Mouse (Mus musculus): Measurements from ENCODE around the gene Pfkfb4. TPM values are rescaled to one million over a fixed set of nuclear protein-coding genes. Genes with fewer than 3 reads are reported as not detected.

Pfkfb4 gene
- polyA plus RNA-seq, 1 experiment from 2014 or later: 3.3 TPM

DNA sequence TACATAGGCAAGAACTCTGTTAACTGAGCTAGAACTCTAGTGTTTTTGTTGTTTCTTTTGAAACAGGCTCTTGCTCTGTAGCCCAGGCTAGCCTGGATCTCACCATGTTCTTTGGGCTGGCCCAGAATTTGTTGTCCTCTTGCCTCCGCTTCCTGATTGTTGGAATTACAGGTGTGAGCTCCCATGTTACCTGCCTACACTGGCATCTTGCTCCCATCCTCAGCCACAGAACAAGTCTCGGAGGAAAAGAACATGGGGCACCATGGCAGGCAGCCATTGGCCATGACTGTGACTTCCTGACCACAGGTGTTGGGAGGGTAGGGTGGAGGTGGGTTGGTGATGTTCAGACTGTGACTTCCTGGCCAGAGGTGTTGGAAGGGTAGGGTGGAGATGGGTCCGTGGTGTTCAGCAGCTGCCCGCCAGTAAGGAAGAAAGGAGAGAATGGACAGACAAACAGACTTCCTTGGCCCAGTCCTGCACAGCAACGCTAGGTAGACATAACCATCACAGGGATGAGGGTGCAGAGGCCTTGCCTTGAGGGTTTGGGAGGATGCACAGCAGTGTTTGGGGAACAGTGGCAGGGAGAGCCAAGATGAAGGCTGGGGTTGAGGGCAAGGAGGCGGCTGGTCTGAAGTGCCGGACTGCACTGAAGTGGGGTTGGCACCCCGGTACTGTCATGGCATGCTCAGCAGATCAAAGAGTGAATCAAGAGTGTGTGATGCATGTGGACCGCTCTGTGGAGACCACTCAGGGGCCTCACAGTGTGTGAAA lies 61.1 kb downstream of the Pfkfb4 start:
- no peak overlapping the region for H3K9ac ChIP-seq
- peaks cover 15% of the 10 kb centered on the region for H3K4me1 ChIP-seq (replicated peaks)
- peaks cover 7% of the 10 kb centered on the region; the same call in 1 of the 2 replicates for H3K36me3 ChIP-seq
- 87% methylated on average over 9 of the region's 9 CpGs for WGBS
- no peak for ATAC-seq (replicated peaks; ENCODE audit: insufficient number of reproducible peaks, insufficient read depth, low FRiP score, low read depth)
- H3K4me3 ChIP-seq: no peak overlapping the region
- H3K9me3 ChIP-seq (replicated peaks): no peaks in the 10 kb centered on the region
- no peak overlapping the region for H3K4me2 ChIP-seq
- H3K27me3 ChIP-seq: no peaks in the 10 kb centered on the region
- H3K27ac ChIP-seq: no peak overlapping the region

DNA sequence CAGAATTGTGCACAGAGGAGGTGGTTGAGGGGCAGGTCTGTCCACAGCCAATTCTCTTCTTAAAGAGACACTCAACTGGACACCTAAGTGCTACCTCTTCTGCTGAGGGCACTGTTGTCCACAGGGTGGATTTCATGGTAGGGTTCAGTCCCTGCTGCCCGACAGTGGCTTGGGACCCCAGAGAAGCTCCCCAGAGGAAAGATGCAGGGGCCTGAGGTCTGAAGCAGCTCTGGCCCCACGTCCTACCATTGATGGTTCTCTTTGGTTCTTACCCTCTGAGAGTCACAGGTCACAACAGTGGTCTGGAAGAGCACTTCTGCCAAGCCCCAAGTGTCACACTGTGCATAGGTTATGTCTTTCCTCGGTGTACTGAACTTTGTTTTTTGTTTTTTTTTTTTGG lies 61.8 kb downstream of the Pfkfb4 start:
- no peak for ATAC-seq (replicated peaks; ENCODE audit: insufficient number of reproducible peaks, insufficient read depth, low FRiP score, low read depth)
- Histone ChIP-seq H3K4me3 (no peak overlapping the region), H3K9ac (no peak overlapping the region), H3K27ac (no peak overlapping the region), H3K27me3 (no peaks in the 10 kb centered on the region), H3K36me3 (peaks cover 14% of the 10 kb centered on the region), H3K4me1 (replicated peaks) (peaks cover 21% of the 10 kb centered on the region), H3K4me2 (no peak overlapping the region), H3K9me3 (replicated peaks) (no peaks in the 10 kb centered on the region)
- WGBS: 75% methylated on average over 3 of the region's 3 CpGs

DNA sequence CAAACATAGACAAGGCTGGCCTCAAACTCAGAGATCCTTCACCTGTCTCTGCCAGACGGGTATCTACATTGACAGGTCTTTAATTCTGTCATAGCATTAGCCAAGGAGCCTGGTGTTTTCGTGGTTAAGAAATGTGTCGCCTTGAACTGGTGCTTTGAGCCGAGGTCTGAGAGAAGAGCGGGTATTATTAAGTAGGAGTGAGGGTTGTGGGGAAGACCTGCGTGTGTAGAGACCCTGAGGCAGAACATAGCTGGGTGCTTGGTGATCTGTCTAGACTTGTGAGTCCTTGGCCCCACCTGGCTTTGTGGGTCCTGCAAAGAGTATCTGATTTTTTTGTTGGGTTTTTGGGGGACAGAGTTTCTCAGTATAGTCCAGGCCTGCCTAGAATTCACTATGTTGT lies 62.3 kb downstream of the Pfkfb4 start:
- Histone ChIP-seq H3K4me1 (replicated peaks) (peaks cover 26% of the 10 kb centered on the region), H3K4me2 (no peak overlapping the region), H3K9me3 (replicated peaks) (no peaks in the 10 kb centered on the region), H3K36me3 (peaks cover 16% of the 10 kb centered on the region), H3K4me3 (no peak overlapping the region), H3K27me3 (no peaks in the 10 kb centered on the region), H3K27ac (peak overlapping the region; percentile 79), H3K9ac (no peak overlapping the region)
- ATAC-seq (replicated peaks; ENCODE audit: insufficient number of reproducible peaks, insufficient read depth, low FRiP score, low read depth): no peak
- 73% methylated on average over 6 of the region's 6 CpGs for WGBS

DNA sequence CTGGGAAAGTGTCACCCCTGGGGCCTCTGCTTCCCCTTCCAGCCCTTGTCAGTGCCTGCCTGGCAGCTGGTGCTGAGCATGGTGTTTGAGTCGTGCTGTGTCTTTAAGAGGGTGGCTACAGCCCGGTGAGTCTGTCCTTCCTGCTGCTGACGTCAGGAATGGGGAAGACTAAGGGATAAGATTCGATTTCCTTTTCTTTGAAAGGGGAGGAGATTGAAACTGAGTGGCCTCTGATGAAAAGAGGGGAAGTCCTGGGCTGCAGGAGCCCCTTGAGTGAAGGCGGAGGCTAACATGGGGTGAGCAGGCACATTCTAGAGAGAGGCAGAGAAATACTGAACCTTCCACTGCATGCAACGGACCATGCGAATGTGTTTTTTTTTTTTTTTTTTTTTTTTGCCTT lies 63.1 kb downstream of the Pfkfb4 start:
- H3K9me3 ChIP-seq (replicated peaks): no peaks in the 10 kb centered on the region
- H3K27me3 ChIP-seq: no peaks in the 10 kb centered on the region
- ATAC-seq (replicated peaks; ENCODE audit: insufficient number of reproducible peaks, insufficient read depth, low FRiP score, low read depth): peak; percentile 78
- peak overlapping the region; percentile 41 for H3K4me3 ChIP-seq
- peaks cover 34% of the 10 kb centered on the region for H3K4me1 ChIP-seq (replicated peaks)
- peaks cover 16% of the 10 kb centered on the region for H3K36me3 ChIP-seq
- 10% methylated on average over 7 of the region's 7 CpGs for WGBS
- peak overlapping the region; percentile 36; the same call in 1 of the 2 replicates for H3K9ac ChIP-seq
- H3K27ac ChIP-seq: peak overlapping the region; percentile 79
- H3K4me2 ChIP-seq: peak overlapping the region; percentile 57

DNA sequence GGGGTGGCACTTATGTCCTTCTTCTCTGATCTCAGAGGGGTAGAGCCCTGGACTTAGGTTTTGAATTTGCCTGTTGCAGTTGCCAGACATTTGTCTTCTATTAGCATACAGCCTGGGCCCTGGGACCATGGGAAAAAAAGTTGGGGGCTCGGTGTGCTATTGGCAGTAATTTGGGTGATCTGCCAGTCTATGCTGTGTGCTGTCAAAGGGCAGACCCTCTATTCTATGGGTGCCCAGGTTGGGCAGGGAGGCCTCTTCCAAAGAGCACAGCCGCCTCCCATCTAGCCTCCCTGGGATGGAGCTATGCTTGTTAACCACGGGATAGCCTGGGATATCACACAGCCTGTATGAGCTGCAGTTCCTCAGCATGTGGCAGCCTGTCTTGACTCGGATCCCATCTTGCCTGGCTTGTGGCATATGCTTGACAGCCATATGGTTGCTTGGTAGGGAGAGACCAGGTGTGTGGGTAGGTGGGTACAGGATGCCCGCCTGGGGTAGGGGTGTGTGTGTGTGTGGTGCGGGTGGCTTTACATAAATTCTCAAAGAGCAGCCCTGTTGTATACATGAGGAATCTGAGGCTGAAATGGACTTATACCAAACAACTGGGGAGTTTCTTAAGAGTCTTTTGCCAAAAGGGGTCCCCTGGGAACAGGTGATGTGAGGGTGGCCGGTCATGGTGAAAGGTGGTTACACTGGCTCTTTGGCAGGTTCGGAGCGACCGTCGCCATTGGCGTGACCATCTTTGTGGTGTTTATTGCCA lies 63.9 kb downstream of the Pfkfb4 start:
- Histone ChIP-seq H3K4me2 (peak overlapping the region; percentile 57), H3K4me3 (peak overlapping the region; percentile 41), H3K27me3 (no peaks in the 10 kb centered on the region), H3K4me1 (replicated peaks) (peaks cover 36% of the 10 kb centered on the region), H3K9ac (peak overlapping the region; percentile 36), H3K9me3 (replicated peaks) (no peaks in the 10 kb centered on the region), H3K36me3 (peaks cover 16% of the 10 kb centered on the region), H3K27ac (peak overlapping the region; percentile 79)
- no peak for ATAC-seq (replicated peaks; ENCODE audit: insufficient number of reproducible peaks, insufficient read depth, low FRiP score, low read depth)
- WGBS: 90% methylated on average over 12 of the region's 12 CpGs

DNA sequence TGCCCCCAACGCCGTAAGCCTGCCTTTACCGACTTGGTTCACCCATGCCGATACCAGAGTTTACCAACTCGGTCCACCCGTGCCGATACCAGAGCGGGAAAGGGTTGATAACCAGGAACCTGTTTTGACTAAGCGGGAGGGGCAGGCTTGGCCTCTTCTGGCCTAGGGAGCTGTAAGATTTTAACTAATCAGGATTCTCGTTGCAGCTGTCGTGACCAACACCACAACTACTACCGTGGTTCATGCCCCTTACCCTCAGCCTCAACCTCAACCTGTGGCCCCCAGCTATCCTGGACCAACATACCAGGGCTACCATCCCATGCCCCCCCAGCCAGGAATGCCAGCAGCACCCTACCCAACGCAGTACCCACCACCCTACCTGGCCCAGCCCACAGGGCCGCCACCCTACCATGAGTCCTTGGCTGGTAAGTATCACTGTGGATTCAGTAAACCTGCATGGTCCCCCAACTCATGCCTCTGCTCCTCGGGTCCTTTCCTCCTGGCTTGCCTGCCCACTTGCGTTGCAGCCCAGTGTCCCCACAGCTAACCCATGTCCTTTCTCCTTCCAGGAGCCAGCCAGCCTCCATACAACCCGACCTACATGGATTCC lies 64.6 kb downstream of the Pfkfb4 start:
- no peak overlapping the region for H3K9ac ChIP-seq
- no peaks in the 10 kb centered on the region for H3K27me3 ChIP-seq
- no peak overlapping the region for H3K4me3 ChIP-seq
- 90% methylated on average over 17 of the region's 17 CpGs for WGBS
- no peak for ATAC-seq (replicated peaks; ENCODE audit: insufficient number of reproducible peaks, insufficient read depth, low FRiP score, low read depth)
- H3K9me3 ChIP-seq (replicated peaks): no peaks in the 10 kb centered on the region
- H3K4me2 ChIP-seq: no peak overlapping the region
- H3K4me1 ChIP-seq (replicated peaks): peaks cover 36% of the 10 kb centered on the region
- H3K36me3 ChIP-seq: peaks cover 16% of the 10 kb centered on the region
- H3K27ac ChIP-seq: no peak overlapping the region

DNA sequence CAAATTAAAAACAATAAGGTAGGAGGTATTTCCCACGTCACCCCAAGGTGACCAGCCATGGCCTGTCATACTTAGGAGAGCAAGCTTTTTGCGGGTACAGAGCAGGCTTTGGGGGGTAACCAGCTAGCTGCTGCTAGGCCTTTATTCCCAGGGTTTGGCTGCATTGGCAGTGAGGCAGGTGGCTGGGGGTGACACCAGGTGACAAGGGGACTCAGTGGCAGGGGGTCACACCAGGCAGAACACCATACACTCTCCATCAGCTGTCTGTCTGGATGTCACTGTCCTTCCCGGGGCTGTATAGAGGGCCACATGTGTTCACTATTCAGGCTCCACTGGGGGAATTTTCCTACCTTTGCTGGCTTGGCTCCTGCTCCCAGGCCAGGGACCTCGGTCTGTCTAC lies 65.3 kb downstream of the Pfkfb4 start:
- Histone ChIP-seq H3K27me3 (no peaks in the 10 kb centered on the region), H3K9me3 (replicated peaks) (no peaks in the 10 kb centered on the region), H3K4me1 (replicated peaks) (peaks cover 36% of the 10 kb centered on the region), H3K27ac (no peak overlapping the region), H3K4me3 (no peak overlapping the region), H3K36me3 (peaks cover 16% of the 10 kb centered on the region), H3K9ac (no peak overlapping the region), H3K4me2 (no peak overlapping the region)
- WGBS: 83% methylated on average over 4 of the region's 4 CpGs
- ATAC-seq (replicated peaks; ENCODE audit: insufficient number of reproducible peaks, insufficient read depth, low FRiP score, low read depth): no peak

DNA sequence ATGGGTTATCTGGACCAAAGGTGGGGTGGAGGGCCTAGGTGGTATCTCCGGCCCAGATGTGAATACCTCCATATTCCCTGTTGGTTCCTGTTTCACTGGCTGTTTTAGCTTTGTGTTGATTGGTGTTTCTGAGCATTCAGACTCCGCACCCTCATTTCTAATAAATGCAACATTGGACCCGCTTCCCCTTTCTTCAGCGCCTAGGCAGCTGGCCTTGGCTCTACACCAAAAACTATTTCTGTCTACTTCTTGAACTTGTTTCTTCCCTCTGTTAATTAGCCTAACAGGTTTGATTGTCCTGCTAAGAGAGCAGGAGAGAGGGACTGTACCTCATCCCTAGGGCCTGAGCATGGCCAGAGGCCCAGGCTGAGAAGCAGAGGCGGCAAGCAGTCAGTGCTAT lies 66.0 kb downstream of the Pfkfb4 start:
- Histone ChIP-seq H3K27me3 (no peaks in the 10 kb centered on the region), H3K9ac (no peak overlapping the region), H3K9me3 (replicated peaks) (no peaks in the 10 kb centered on the region), H3K4me3 (no peak overlapping the region), H3K4me1 (replicated peaks) (peaks cover 36% of the 10 kb centered on the region), H3K36me3 (peaks cover 16% of the 10 kb centered on the region), H3K4me2 (0 out of 2 replicates have a peak overlapping the region, but pooled peaks have one; percentile 69), H3K27ac (peak overlapping the region; percentile 22; the same call in 1 of the 2 replicates)
- ATAC-seq (replicated peaks; ENCODE audit: insufficient number of reproducible peaks, insufficient read depth, low FRiP score, low read depth): no peak
- WGBS: 87% methylated on average over 5 of the region's 5 CpGs

DNA sequence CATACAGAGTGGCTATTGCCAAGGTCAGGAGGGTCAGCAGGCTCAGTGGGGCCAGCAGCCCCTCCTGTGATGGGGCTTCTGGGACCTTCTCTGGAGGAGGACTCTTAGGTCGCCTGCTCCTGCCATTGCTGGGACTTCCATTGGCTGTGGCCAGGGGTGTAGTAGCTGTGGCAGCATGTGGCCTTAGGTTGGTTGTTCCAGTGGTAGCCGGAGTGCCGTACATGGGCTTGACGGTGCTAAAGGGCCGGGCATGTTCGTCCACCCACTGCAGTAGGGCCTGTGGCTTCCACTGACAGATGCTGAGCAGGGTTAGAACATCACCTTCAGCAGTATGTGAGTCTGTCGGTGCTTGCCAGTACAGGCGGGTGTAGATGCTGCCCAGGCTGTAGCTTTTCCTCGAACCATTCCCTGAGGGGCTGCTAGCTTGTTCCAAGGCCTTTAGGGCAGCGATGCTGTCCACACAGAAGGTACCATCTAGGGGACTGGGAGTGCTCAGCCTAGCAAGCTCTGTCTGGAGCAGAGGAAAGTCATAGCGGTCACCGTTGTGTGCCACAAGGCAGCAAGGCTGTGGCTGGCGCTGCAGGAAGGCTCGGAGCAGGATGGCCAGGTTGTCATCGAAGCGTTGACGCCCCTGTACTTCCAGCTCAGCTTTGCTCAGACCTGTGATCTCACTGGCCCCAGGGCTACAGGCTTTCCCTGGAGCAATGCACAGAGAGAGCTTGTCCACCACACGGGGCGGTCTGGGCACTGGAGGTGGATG lies 66.6 kb downstream of the Pfkfb4 start:
- H3K9ac ChIP-seq: peak overlapping the region; percentile 56; the same call in 1 of the 2 replicates
- no peaks in the 10 kb centered on the region for H3K9me3 ChIP-seq (replicated peaks)
- H3K4me2 ChIP-seq: peak overlapping the region; percentile 69; the same call in 1 of the 2 replicates
- no peaks in the 10 kb centered on the region for H3K27me3 ChIP-seq
- H3K36me3 ChIP-seq: peaks cover 16% of the 10 kb centered on the region
- WGBS: 89% methylated on average over 19 of the region's 19 CpGs
- ATAC-seq (replicated peaks; ENCODE audit: insufficient number of reproducible peaks, insufficient read depth, low FRiP score, low read depth): no peak
- H3K4me3 ChIP-seq: peak overlapping the region; percentile 50
- peak overlapping the region; percentile 92 for H3K27ac ChIP-seq
- peaks cover 36% of the 10 kb centered on the region for H3K4me1 ChIP-seq (replicated peaks)

DNA sequence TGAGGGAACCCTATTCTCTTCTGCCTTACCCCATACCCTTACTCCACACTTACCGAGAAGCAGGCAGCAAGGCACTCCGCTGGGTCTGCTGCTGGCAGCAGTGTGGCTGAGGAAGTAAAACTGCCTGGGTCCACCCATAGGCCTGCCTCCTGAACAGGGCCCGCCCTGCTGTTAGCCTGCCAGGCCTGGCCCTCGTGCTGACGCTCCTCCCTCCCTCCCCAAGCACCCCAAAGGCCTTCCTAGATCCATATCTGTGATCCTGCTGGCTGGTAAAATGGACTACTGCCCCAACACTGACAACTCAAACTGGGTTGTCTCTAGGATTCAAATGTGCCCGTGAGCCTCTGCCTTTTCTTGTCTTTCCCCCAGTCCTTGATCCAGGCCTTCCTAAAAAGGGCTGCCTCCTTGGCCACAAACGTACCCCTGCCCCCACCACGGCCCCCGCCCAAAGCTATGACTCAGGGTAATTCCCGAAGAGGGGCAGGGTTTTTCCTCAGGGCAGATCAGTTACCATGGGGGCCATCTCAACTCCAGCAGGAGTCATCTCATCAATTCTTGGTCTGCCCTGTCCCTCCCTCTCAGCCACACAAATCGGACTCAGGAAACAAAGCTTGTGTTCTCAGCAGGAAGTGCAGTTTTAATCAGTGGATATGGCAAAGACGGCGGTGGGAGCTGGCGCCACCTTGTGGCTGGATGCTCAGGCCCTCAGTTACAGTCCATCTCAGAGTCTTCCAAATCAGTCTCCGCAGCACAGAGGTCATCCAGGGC lies 67.7 kb downstream of the Pfkfb4 start, which contains the start of gene Trex1:
TSS of gene Trex1 (minus strand) at position 599 of the 768 bp plus-strand sequence.
- peak; percentile 83 for ATAC-seq (replicated peaks; ENCODE audit: insufficient number of reproducible peaks, insufficient read depth, low FRiP score, low read depth)
- H3K9me3 ChIP-seq (replicated peaks): no peaks in the 10 kb centered on the region
- peak within 1 kb of the TSS; percentile 69 for H3K4me2 ChIP-seq
- peak within 1 kb of the TSS; percentile 56 for H3K9ac ChIP-seq
- H3K4me3 ChIP-seq: peak within 1 kb of the TSS; percentile 50
- H3K27ac ChIP-seq: peak within 1 kb of the TSS; percentile 92
- H3K36me3 ChIP-seq: peaks cover 20% of the 10 kb centered on the region
- peaks cover 36% of the 10 kb centered on the region for H3K4me1 ChIP-seq (replicated peaks)
- WGBS: 6% methylated on average over 15 of the region's 15 CpGs
- H3K27me3 ChIP-seq: no peaks in the 10 kb centered on the region
